ENCODE assay signal across 14 mouse cellular contexts in the genomic region with DNA sequence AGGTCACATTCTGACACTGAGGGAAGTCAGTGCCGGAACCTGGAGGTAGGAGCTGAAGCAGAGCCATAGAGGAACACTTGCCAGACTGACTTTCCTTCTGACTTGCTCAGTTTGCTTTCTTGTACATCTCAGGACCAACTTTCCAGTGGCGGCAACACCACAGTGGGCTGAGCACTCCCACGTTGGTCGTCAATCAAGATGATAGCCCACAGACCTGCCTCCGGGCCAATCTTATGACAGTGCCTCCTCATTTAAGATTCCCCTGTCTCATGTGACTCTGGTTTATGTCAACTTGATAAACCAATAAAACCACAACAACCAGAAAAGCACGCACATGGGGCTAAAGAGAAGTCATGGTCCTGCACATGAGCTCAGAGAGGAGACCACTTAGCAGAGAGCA. TPM values are rescaled to one million over a fixed set of nuclear protein-coding genes. Genes with fewer than 3 reads are reported as not detected.
"Had no signal": no experiment of that assay in that cellular context is flagged by ENCODE, and none has a peak within 500 bp of the region (broad histone marks: within the 10 kb centered on the region; RNA-seq: fewer than 3 reads in every experiment).

No protein-coding gene starts in this region.

RNA-seq across cellular contexts. Expression of gene Tcp10c, which starts 52.3 kb away (rescaled TPM):
- total RNA-seq: megakaryocyte, adult 5-6 weeks; megakaryocyte-erythroid progenitor cell, adult 5-6 weeks had no signal
- polyA plus RNA-seq: lung, embryonic 14.5 days; lung, embryonic 16.5 days; midbrain, embryonic 10.5 days; midbrain, embryonic 12.5 days; midbrain, embryonic 14.5 days; midbrain, embryonic 16.5 days; myocyte; neural tube, embryonic 11.5 days; neural tube, embryonic 15.5 days; spleen, adult 2 months; stomach, embryonic 15.5 days; thymus, postnatal 0 days had no signal
